Mouse (Mus musculus) liver, embryonic 13.5 days (tissue): ENCODE measurements around the gene Olfr323. TPM values are rescaled to one million over a fixed set of nuclear protein-coding genes. Genes with fewer than 3 reads are reported as not detected.

ENCODE experiments used
- ATAC-seq: fragments of 200-750 bp; cut with Nextera tagmentation; 2 replicates; pipeline ENCODE4 v1.8.0; 2017; ENCODE audit warnings: low read depth, mild to moderate bottlenecking, moderate number of reproducible peaks, moderate library complexity
- DNase-seq: peaks from one replicate; pipeline ENCODE4 v3.0.0; 2022
- H3K27ac ChIP-seq: fragments of 300-500 bp; sonication (generic); 2 replicates; pipeline ENCODE4 v1.5.1; 2015; ENCODE audit warnings: moderate library complexity, mild to moderate bottlenecking, inconsistent platforms
- H3K27me3 ChIP-seq: fragments of 300-500 bp; sonication (generic); 2 replicates; pipeline ENCODE4 v1.6.1; 2015; ENCODE audit warnings: mild to moderate bottlenecking, inconsistent platforms
- H3K36me3 ChIP-seq: fragments of 300-500 bp; sonication (generic); 2 replicates; pipeline ENCODE4 v1.6.1; 2015; ENCODE audit warnings: mild to moderate bottlenecking, inconsistent platforms
- H3K4me1 ChIP-seq: fragments of 300-500 bp; sonication (generic); replicated peaks from 2 replicates; pipeline ENCODE4 v1.6.1; 2015; ENCODE audit warnings: inconsistent platforms
- H3K4me2 ChIP-seq: fragments of 300-500 bp; sonication (generic); 2 replicates; pipeline ENCODE4 v1.6.1; 2015; ENCODE audit warnings: inconsistent platforms, mild to moderate bottlenecking, moderate library complexity
- H3K4me3 ChIP-seq: fragments of 300-500 bp; sonication (generic); replicated peaks from 2 replicates; pipeline ENCODE4 v1.5.1; 2015; ENCODE audit warnings: mild to moderate bottlenecking, inconsistent platforms
- H3K9ac ChIP-seq: fragments of 300-500 bp; sonication (generic); 2 replicates; pipeline ENCODE4 v1.6.1; 2015; ENCODE audit warnings: mild to moderate bottlenecking, inconsistent platforms
- H3K9me3 ChIP-seq: fragments of 300-500 bp; sonication (generic); replicated peaks from 2 replicates; pipeline ENCODE4 v1.6.1; 2016; ENCODE audit warnings: inconsistent platforms
- WGBS: fragments of 180-500 bp; shearing (Covaris S2); methylation state at CpG from one replicate; pipeline ENCODE4 v1.1.7; 2015; ENCODE audit not compliant: insufficient replicate concordance; 5-methylcytosine and 5-hydroxymethylcytosine counted together
- polyA plus RNA-seq: library from polyadenylated mRNA; unstranded; fragments of >200 nt; fragmentation: Nextera tagmentation; extraction: Ambion mirVana; gene quantifications from 2 replicates; pipeline ENCODE4 v1.2.1, GENCODE M21; 2015

Gene Olfr323
- polyA plus RNA-seq, 1 experiment from 2014 or later = not detected

- ATAC-seq = peak; percentile 48; the same call in 1 of the 2 replicates
- no peaks in the 10 kb centered on the region for H3K36me3 ChIP-seq
- 63% methylated on average over 6 of the region's 6 CpGs for WGBS
Measured at GRCm38 (mm10) chr11:58602800-58603560, 27.3 kb downstream of the Olfr323 start.

GRCm38 (mm10) chr11:58602062-58602461 is 28.2 kb downstream of the Olfr323 start:
- H3K36me3 ChIP-seq = no peaks in the 10 kb centered on the region
- no peak overlapping the region for H3K4me2 ChIP-seq
- DNase-seq = no peak
- no peak overlapping the region for H3K4me3 ChIP-seq
- no peaks in the 10 kb centered on the region for H3K9me3 ChIP-seq
- H3K27me3 ChIP-seq = no peaks in the 10 kb centered on the region
- peaks cover 16% of the 10 kb centered on the region for H3K4me1 ChIP-seq
- no peak overlapping the region for H3K9ac ChIP-seq
- no peak overlapping the region for H3K27ac ChIP-seq
- ATAC-seq = no peak

More at GRCm38 (mm10) chr11:58602800-58603560, 27.3 kb downstream of the Olfr323 start:
- Histone ChIP-seq H3K9ac (no peak overlapping the region), H3K27me3 (no peaks in the 10 kb centered on the region), H3K4me3 (no peak overlapping the region), H3K4me1 (peaks cover 16% of the 10 kb centered on the region), H3K9me3 (no peaks in the 10 kb centered on the region), H3K27ac (no peak overlapping the region), H3K4me2 (no peak overlapping the region)
- DNase-seq = no peak

- ATAC-seq (no peak), DNase-seq (no peak)
- no peak overlapping the region for H3K4me2 ChIP-seq
- no peak overlapping the region for H3K9ac ChIP-seq
- no peak overlapping the region for H3K4me3 ChIP-seq
- no peaks in the 10 kb centered on the region for H3K9me3 ChIP-seq
- no peaks in the 10 kb centered on the region for H3K36me3 ChIP-seq
- H3K27ac ChIP-seq = no peak overlapping the region
- 61% methylated on average over 13 of the region's 13 CpGs for WGBS
- peaks cover 2% of the 10 kb centered on the region; the same call in 1 of the 2 replicates for H3K27me3 ChIP-seq
- H3K4me1 ChIP-seq = peaks cover 4% of the 10 kb centered on the region
Measured at GRCm38 (mm10) chr11:58597837-58598236, 32.5 kb downstream of the Olfr323 start.

- H3K36me3 ChIP-seq = no peaks in the 10 kb centered on the region
- no peak for ATAC-seq
- H3K9ac ChIP-seq = no peak within 1 kb of the TSS
- no peak within 1 kb of the TSS for H3K4me2 ChIP-seq
- H3K9me3 ChIP-seq = no peaks in the 10 kb centered on the region
- no peak within 1 kb of the TSS for H3K4me3 ChIP-seq
- H3K27ac ChIP-seq = no peak within 1 kb of the TSS
- WGBS = 65% methylated on average over 6 of the region's 6 CpGs
- peaks cover 3% of the 10 kb centered on the region for H3K4me1 ChIP-seq
- DNase-seq = no peak
- H3K27me3 ChIP-seq = peaks cover 2% of the 10 kb centered on the region; the same call in 1 of the 2 replicates
Measured at GRCm38 (mm10) chr11:58594814-58595213, 35.5 kb downstream of the Olfr323 start, which contains the start of gene Olfr324. TSS of gene Olfr324 (plus strand) at chr11:58595114.

GRCm38 (mm10) chr11:58588620-58589250 is 41.6 kb downstream of the Olfr323 start:
- no peak for DNase-seq
- no peak overlapping the region for H3K4me2 ChIP-seq
- no peak for ATAC-seq
- H3K9ac ChIP-seq = no peak overlapping the region
- no peaks in the 10 kb centered on the region for H3K27me3 ChIP-seq
- no peak overlapping the region for H3K4me3 ChIP-seq
- peak overlapping the region; percentile 13; the same call in 1 of the 2 replicates for H3K27ac ChIP-seq
- H3K9me3 ChIP-seq = no peaks in the 10 kb centered on the region
- no peaks in the 10 kb centered on the region for H3K36me3 ChIP-seq
- H3K4me1 ChIP-seq = peaks cover 36% of the 10 kb centered on the region
- WGBS = 64% methylated on average over 3 of the region's 3 CpGs

- Histone ChIP-seq H3K27ac (peak overlapping the region; percentile 92), H3K4me3 (peak overlapping the region; percentile 32), H3K27me3 (no peaks in the 10 kb centered on the region), H3K9me3 (no peaks in the 10 kb centered on the region), H3K4me2 (peak overlapping the region; percentile 64), H3K4me1 (peaks cover 38% of the 10 kb centered on the region), H3K36me3 (no peaks in the 10 kb centered on the region), H3K9ac (peak overlapping the region; percentile 61)
- 31% methylated on average over 7 of the region's 7 CpGs for WGBS
- ATAC-seq (peak; percentile 100), DNase-seq (peak; percentile 79)
Measured at GRCm38 (mm10) chr11:58587898-58588348, 42.4 kb downstream of the Olfr323 start.

DNA sequence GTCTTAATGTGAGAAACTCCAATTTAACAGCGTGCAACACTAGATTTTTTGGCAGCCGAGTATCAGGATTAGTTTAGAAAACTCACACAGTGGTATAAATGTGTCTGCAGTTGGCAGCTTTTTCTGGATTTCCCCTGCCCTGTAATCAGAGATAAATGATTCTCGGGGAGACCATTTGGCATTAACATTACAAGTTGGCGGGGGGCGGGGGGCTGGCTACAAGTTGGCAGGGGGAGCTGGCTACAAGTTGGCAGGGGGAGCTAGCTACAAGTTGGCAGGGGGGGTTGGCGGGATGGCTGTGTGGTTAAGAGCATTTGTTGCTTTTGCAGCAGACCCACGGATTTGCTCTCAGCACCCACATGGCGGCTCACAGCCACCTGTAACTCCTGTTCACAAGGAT is 51.7 kb downstream of the Olfr323 start:
- Histone ChIP-seq H3K9ac (no peak overlapping the region), H3K27ac (no peak overlapping the region), H3K4me2 (no peak overlapping the region), H3K4me3 (no peak overlapping the region), H3K27me3 (peaks cover 4% of the 10 kb centered on the region; the same call in 1 of the 2 replicates), H3K4me1 (0 out of 2 replicates have a peak, but pooled peaks cover 2% of the 10 kb centered on the region), H3K9me3 (no peaks in the 10 kb centered on the region), H3K36me3 (no peaks in the 10 kb centered on the region)
- ATAC-seq = no peak
- 60% methylated on average over 8 of the region's 8 CpGs for WGBS
- DNase-seq = no peak

- Histone ChIP-seq H3K4me2 (no peak within 1 kb of the TSS), H3K36me3 (no peaks in the 10 kb centered on the region), H3K9ac (no peak within 1 kb of the TSS), H3K9me3 (no peaks in the 10 kb centered on the region), H3K4me3 (no peak within 1 kb of the TSS), H3K27me3 (peaks cover 4% of the 10 kb centered on the region; the same call in 1 of the 2 replicates), H3K27ac (no peak within 1 kb of the TSS), H3K4me1 (no peaks in the 10 kb centered on the region)
- ATAC-seq (no peak), DNase-seq (no peak)
- WGBS = 56% methylated on average over 1 of the region's 1 CpGs
Measured at GRCm38 (mm10) chr11:58577430-58577829, 52.9 kb downstream of the Olfr323 start, which contains the start of gene Olfr325. TSS of gene Olfr325 (plus strand) at chr11:58577730.

Other genes starting within 250 kb of the Olfr323 start
- not detected in 2 replicates for gene 1810065E05Rik, start 209.4 kb downstream of the Olfr323 start, polyA plus RNA-seq
- not detected in 2 replicates for gene Gm12253, start 197.9 kb downstream of the Olfr323 start, polyA plus RNA-seq
- gene Lypd9, start 177.6 kb downstream of the Olfr323 start, polyA plus RNA-seq = not detected in 2 replicates
- gene Olfr30, start 168.2 kb downstream of the Olfr323 start, polyA plus RNA-seq = not detected in 2 replicates
- gene Olfr332, start 137.9 kb downstream of the Olfr323 start, polyA plus RNA-seq = not detected in 2 replicates
- gene Olfr331, start 127.9 kb downstream of the Olfr323 start, polyA plus RNA-seq = not detected in 2 replicates
- gene Olfr330, start 95.7 kb downstream of the Olfr323 start, polyA plus RNA-seq = not detected in 2 replicates
- gene Olfr329-ps, start 84.1 kb downstream of the Olfr323 start, polyA plus RNA-seq = not detected in 2 replicates
- gene Olfr328, start 74.9 kb downstream of the Olfr323 start, polyA plus RNA-seq = not detected in 2 replicates
- not detected in 2 replicates for gene Olfr224, start 59.9 kb downstream of the Olfr323 start, polyA plus RNA-seq
- gene Olfr325, start 52.8 kb downstream of the Olfr323 start, polyA plus RNA-seq = not detected in 2 replicates
- gene Olfr324, start 35.4 kb downstream of the Olfr323 start, polyA plus RNA-seq = not detected in 2 replicates
- gene 2210407C18Rik, start 14.4 kb downstream of the Olfr323 start, polyA plus RNA-seq = not detected in 2 replicates
- gene Trim58, start 10.0 kb upstream of the Olfr323 start, polyA plus RNA-seq = 9.2 and 12.4 TPM in 2 replicates
- not detected in 2 replicates for gene Olfr322, start 28.3 kb upstream of the Olfr323 start, polyA plus RNA-seq
- gene Olfr320, start 50.6 kb upstream of the Olfr323 start, polyA plus RNA-seq = not detected in 2 replicates
- not detected in 2 replicates for gene Olfr319, start 68.7 kb upstream of the Olfr323 start, polyA plus RNA-seq
- gene Olfr318, start 93.5 kb upstream of the Olfr323 start, polyA plus RNA-seq = not detected in 2 replicates
- gene Olfr317, start 108.7 kb upstream of the Olfr323 start, polyA plus RNA-seq = not detected in 2 replicates
- not detected in 2 replicates for gene Olfr316, start 122.2 kb upstream of the Olfr323 start, polyA plus RNA-seq
- gene Olfr315, start 142.7 kb upstream of the Olfr323 start, polyA plus RNA-seq = not detected in 2 replicates
- gene Olfr314, start 152.5 kb upstream of the Olfr323 start, polyA plus RNA-seq = not detected in 2 replicates
- 0.49 TPM in 1 of 2 replicates, not detected in the other for gene Fam183b, start 171.5 kb upstream of the Olfr323 start, polyA plus RNA-seq
- gene Olfr313, start 184.5 kb upstream of the Olfr323 start, polyA plus RNA-seq = not detected in 2 replicates
- gene Olfr312, start 198.7 kb upstream of the Olfr323 start, polyA plus RNA-seq = not detected in 2 replicates
- gene Olfr311, start 208.8 kb upstream of the Olfr323 start, polyA plus RNA-seq = not detected in 2 replicates
- gene Gm12258, start 216.7 kb upstream of the Olfr323 start, polyA plus RNA-seq = 1.3 and 2.2 TPM in 2 replicates
- 2.3 and 3.0 TPM in 2 replicates for gene 2810021J22Rik, start 236.7 kb upstream of the Olfr323 start, polyA plus RNA-seq